Mouse (Mus musculus) liver, adult 2 months (tissue): ENCODE data around the gene Ccpg1.

Experiments
- CTCF ChIP-seq: fragments of 200-500 bp; IDR thresholded peaks from 2 replicates; pipeline ENCODE4 v1.5.1; 2011; ENCODE audit warnings: low read depth, low read length, control low read depth
- POLR2A ChIP-seq: fragments of 200-500 bp; IDR thresholded peaks from 2 replicates; pipeline ENCODE4 v1.6.1; 2011; ENCODE audit warnings: low read length, control low read depth; ENCODE audit not compliant: insufficient read depth; ENCODE audit errors: extremely low read depth

GRCm38 (mm10) chr9:73059224-73059623 is 74.0 kb downstream of the Ccpg1 start:
- no peak for TF ChIP-seq POLR2A
- TF ChIP-seq CTCF: no peak
